Mouse (Mus musculus) ES-CJ7 (cell line): ENCODE measurements around the gene Vmn1r69.

Source experiments
- DNase-seq: peaks from one replicate; pipeline ENCODE4 v3.0.0; 2011; ENCODE audit warnings: low read depth, low spot score

Vmn1r69 gene

DNA sequence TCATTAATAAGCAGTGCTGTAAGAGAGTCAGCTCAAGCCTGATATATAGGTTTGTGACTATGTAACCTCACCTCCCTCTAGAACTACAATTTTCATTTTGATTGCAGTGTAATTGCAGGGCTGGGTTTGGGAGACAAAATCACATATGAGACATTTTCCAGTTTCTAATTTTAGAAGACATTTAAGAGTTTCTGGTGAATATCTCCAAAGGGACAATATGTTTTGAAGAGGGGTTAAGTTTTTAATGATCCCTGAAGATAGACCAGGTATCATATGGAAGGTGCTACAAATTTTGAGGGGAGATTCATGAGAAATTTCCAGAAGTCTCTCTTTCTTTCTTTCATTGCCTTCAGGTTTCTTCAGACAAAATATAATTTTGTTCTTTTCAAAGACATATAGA is at the start of gene Vmn1r69:
Gene Vmn1r69 (minus strand): TSS at position 101 of the 400 bp plus-strand sequence.
- no peak for DNase-seq

DNA sequence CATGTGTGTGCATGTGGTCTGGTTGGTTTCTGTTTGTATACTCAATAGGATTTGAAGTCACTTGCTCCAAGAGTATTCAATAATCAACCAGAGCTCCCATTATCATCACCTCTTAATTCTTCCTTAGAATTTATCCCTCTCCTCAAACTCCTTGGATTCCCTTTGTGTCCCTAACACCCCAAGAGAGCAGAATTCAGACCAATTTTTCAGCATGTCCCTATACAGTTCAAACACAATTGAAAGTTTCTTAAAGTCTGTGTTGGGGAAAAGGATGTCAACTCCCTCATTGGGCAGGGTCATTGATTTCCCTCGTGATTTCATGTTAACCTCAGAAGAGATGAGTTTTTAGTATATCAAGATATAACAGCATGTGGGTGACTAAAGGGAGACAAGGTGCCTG is 17.8 kb upstream of the Vmn1r69 start, which contains the start of gene Vmn1r70:
Gene Vmn1r70 (plus strand): TSS at position 301 of the 400 bp plus-strand sequence.
- no peak for DNase-seq

DNA sequence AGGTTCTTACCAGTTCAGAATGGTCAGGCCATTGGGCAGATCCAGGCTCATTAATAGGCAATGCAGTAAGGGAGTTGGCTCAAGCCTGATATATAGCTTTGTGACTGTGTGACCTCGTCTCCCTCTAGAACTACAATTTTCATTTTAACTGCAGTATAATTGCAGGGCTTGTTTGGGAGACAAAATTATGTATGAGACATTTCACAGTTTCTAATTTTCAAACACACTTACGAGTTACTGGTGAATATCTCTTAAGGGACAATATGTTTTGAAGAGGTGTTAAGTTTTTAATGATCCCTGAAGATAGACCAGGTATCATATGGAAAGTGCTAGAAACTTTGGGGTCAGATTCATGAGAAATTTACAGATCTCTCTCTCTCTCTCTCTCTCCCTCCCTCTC is 55.1 kb downstream of the Vmn1r69 start, which contains the start of gene Vmn1r68:
Gene Vmn1r68 (minus strand): TSS at position 101 of the 400 bp plus-strand sequence.
- no peak for DNase-seq
